Mouse (Mus musculus): ENCODE data around the gene Camsap3. TPM values are rescaled to one million over a fixed set of nuclear protein-coding genes. Genes with fewer than 3 reads are reported as not detected.

Camsap3 gene
- total RNA-seq, 4 experiments from 2014 or later = 29.0 to 34.2 (median 32.6) TPM

DNA sequence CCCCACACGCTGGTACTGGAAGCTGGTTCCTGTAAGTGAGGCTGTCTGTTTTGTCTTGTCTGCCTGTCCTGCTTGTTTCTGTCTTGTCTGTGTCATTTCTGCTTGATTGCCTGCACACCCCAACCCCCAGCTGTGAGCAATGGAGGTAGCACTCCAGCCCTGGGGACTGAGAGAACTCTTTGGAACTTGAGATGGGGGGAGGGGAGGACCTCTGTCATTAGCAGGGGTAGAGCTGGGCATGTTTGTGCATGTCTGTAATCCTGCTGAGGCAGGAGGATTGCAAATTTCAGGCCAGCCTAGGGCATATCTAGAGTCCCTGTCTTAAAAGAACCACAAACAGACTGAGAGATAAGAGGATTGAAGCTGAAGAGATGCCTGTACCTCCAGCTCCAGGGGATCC lies 12.1 kb downstream of the Camsap3 start:
- no peak for DNase-seq (ENCODE audit: low spot score in 2 of 2)

DNA sequence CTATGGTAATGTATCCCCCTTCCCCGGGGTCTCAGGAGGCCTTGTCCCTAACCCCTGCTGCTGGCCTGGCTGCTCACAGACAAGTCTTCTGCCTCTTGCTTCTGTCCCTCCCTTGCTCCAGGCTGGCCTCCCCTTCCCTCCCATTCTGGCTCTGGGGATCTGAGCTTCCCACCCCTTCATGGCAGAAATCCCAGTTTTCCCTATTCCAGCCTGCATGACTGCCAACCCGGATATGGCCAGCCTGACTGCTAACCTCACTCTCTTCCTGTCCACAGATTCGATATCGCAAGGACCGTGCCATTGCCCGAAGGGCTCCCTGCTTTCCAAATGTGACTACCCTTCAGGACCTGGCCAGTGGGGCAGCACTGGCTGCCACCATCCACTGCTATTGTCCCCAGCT lies 13.3 kb downstream of the Camsap3 start:
- DNase-seq (ENCODE audit: low spot score in 2 of 2) = no peak

DNA sequence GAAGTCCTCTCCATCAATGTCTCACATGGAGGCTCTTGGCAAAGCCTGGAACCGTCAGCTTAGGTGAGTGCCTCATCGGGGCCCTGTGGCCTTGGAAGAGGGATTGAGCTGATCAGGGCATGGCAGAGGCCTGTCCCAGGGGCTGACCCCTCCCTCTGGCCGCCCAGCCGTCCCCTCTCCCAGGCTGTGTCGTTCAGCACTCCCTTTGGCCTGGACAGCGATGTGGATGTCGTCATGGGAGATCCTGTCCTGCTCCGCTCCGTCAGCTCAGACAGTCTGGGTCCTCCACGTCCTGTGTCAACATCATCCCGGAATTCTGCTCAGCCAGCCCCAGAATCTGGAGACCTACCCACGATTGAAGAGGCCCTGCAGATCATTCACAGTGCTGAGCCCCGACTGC lies 16.3 kb downstream of the Camsap3 start:
- no peak for DNase-seq (ENCODE audit: low spot score in 2 of 2)

DNA sequence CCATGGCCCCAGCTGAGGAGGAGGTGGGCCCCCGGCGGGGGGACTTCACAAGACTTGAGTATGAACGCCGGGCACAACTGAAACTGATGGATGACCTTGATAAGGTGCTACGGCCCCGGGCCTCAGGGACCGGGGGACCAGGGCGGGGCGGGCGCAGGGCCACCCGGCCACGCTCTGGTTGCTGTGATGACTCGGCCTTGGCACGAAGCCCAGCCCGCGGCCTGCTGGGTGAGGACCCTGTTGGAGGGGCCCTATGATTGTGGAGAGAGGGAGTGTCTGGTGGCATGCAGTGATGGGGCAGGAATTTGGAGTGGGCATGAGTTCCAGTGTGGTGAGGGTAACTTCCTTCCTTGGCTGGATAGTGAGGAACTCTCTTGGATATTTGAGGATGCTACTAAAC lies 19.5 kb downstream of the Camsap3 start:
- no peak for DNase-seq (ENCODE audit: low spot score in 2 of 2)

DNA sequence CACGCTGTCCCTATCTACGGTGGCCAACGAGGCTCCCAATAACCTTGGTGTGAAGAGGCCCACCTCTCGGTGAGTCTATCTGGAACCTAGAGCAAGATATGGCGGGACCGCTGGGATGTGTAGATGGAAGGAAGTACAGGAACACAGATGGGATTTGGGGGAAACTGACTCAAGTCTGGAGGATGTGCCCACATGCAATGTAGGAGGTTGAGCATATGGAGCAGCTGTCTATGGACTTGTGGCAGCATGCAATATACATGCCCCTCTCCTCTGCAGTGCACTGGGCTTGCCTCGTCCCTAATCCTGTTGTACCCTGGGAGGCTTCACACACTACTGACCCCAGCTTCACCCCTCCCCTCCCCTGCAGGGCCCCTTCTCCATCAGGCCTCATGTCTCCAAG lies 20.7 kb downstream of the Camsap3 start:
- DNase-seq (ENCODE audit: low spot score in 2 of 2) = no peak

DNA sequence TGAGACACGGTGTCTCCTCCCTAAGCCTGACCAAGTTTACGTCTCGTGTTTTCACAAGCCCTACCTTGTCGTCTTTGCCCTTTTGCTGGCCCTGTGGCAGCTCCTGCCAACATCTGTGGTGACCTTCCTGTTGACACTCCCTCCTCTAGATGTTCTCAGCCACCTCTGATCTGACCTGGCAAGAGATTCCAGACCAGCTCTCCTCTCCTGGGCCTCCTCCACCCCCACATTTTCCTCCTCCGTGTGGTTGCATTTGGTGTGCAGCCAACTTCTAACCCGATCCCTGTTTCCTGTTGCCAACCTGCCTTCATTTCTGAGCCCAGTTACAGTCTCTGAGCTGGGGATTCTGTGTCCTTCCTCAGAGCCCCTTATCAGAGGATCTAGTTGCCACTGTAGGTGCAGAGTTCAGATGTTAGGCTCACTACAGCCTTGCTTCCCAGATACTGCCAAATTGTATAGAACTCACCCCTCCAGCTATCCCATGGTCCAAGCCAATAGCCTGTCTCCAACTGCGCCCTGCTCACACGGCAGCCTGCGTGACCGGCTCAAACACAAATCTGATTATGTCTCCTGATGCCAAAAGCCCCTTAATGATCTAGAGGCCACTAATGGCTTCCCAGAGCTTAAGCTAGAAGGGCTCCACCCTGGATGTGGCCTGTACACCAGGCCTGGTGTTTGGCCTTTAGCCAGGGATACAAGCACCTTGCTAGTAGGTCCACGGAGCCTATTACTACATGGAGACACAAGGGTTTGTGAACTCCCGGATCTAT lies 22.1 kb downstream of the Camsap3 start:
- no peak for DNase-seq (ENCODE audit: low spot score in 2 of 2)

DNA sequence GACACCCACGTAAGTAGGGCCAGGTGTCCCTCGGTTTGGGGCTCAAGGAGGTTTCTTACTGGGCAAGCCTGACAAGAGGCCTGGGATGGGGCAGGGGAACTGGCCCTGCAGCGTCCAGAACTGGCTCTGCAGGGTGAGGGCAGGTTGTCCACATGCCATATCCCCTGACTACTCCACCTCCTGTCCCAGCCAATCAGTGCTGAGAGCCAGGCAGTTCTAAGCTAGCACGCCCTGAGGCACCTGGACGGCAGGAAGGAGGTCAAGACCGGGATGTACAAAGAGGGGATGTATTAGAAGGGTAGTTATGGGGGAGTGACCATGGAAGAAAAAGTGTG lies 22.7 kb downstream of the Camsap3 start:
- no peak for DNase-seq (ENCODE audit: low spot score in 2 of 2)

DNA sequence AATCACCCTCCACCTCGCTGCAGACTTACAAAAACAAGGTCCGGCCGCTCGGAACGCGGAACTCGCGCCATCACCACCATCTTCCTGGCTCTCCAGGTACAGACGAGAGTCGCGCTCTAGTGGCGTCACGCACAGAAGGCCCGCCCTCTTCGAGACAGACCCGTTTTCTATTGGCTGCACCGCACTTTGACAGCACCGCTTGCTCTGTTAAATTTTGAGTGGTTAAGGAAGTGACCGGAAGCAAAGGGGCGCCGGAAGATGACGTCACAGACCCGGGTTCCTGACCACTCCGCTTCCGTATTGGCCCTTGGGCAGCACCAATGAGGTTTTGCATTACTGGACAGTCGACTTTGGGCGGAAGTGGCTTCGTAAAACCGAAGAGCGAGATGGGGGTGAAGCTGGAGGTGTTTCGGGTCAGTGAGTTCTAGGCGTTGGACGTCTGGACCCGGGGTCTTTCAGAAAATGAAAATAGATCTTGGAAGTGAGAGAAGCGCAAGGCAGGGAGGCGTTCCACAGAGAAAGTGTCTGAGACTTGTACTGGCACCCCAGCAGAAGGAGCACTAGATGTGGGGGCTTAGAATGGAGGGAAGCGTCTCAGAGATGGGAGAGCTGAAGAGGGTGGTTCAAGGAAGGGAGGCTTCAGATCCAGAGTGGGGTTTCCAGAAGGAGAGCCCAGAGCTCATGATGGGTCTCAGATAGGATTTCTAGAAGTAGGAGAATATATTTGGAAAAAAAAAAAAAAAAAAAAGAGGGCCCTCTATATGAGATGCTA lies 34.3 kb downstream of the Camsap3 start, which contains the start of the genes Xab2 and Pet100:
Gene Xab2 (minus strand): TSS at position 118 of the 772 bp plus-strand sequence.
Gene Pet100 (plus strand): TSS at position 350 of the 772 bp plus-strand sequence.
- peak; percentile 99 for DNase-seq (ENCODE audit: low spot score in 2 of 2)

DNA sequence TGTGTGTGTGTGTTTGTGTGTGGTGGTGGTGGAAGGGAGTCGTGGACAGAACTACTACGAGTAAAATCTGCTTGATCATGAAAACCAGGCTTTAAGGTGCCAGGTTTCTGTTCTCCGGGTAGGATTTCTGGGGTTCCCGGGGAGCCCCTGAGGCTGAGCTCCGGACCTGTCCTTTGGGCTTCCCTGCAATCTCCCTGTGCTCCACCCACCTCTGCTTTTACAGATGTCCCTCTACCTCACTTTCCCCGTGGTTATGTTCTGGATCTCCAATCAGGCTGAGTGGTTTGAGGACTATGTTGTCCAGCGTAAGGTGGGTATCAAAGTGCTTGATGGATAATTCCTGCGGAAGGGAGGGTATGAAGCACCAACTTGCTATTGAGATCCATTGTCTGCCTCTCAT lies 35.0 kb downstream of the Camsap3 start:
- DNase-seq (ENCODE audit: low spot score in 2 of 2) = no peak

DNA sequence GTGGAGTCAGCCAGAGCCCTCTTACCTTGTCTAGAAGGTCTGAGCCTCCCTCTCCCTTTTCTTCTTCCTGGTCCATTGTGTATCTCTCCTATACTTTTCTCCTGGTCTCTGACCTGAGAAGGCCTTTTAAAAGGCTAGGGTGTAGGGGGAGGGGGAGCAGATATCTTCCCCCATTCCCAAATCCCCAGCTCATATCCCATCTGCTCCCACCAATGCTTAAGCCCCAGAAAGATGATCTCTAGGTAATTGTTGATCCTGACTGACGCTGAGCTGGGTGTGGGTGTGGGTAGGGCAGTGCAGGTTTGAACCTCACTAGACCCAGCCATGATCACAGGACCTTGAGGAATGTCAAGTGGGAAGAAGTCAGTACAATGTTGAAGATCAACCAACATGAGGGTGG lies 38.4 kb downstream of the Camsap3 start, which contains the start of gene Pcp2:
Gene Pcp2 (minus strand): TSS at position 101 of the 400 bp plus-strand sequence.
- no peak for DNase-seq (ENCODE audit: low spot score in 2 of 2)

DNA sequence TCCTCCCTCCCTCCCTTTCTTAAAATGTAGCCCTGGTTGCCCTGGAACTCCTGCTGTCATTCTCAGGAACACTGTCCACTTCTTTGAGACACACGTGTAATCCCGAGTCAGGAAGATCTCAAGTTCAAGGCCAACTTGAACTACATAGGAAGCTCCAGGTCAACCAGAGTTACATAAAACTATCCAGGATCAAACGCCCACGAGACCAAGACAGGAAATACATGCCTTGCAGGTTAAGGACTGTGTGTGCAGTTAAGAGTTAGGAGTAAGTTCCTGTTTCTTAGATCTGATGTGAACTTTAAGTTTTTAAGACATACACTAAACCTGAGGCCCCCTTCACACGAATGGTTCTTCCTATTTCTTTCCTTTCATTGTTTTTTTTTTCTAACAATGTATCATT lies 39.9 kb downstream of the Camsap3 start:
- DNase-seq (ENCODE audit: low spot score in 2 of 2) = no peak

DNA sequence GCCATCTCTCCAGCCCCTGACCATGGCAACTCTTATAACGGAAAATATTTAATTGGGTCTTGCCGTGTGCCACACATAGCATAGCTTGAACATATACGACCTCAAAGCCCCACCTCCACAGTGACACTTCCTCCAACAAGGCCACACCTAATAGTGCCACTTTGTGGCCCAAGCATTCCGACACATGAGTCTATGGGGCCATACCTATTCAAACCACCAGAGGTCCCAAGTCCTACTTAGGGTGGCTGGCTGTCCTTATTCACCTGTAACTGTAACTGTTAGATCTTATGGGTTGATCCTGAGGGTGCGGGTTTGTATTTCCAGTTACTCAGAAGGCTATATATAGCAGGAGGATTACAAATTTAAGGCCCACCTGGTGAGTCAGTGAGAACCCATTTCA lies 40.9 kb downstream of the Camsap3 start:
- DNase-seq (ENCODE audit: low spot score in 2 of 2) = no peak

DNA sequence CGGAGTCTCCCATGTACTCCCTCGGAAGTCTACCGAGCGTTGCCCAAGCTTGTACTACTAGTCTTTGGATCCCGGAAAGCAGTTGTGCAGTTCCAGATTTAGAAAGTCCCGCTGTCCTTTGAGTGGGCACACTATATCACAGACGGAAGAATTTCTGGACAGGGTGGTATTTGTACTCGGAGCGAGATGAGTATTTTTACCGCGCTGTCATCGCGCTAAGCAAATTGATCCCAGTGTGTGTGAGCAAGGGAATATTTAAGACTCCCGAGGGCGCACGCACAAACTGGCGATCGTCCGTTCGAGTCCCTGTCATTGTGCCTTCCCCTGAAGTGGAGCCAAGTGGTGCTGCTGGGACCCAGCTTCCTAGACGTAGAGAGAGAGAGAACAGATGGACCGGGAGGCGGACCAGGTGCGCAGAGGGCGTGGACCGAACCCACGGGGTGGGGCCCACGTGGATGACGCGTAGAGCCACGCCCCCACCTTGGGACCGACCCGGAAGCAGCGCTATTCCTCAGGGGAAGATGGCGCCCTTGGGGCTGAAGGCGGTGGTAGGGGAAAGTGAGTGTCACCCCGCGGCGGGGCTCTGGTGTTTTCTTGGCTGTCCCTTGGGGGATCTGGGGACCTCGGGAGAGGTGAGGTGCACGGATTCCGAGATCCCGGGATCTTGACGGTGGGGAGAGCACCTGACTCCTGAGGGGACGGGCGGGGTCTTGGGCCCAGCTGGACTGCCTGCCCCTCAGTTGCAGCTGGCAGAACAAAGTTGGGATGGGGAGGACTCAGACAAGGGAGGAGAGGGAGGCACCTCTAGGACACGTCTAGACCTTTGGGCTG lies 43.8 kb downstream of the Camsap3 start, which contains the start of gene Stxbp2:
Gene Stxbp2 (plus strand): TSS at position 309 of the 831 bp plus-strand sequence.
- DNase-seq (ENCODE audit: low spot score in 2 of 2) = peak; percentile 47 to 73

DNA sequence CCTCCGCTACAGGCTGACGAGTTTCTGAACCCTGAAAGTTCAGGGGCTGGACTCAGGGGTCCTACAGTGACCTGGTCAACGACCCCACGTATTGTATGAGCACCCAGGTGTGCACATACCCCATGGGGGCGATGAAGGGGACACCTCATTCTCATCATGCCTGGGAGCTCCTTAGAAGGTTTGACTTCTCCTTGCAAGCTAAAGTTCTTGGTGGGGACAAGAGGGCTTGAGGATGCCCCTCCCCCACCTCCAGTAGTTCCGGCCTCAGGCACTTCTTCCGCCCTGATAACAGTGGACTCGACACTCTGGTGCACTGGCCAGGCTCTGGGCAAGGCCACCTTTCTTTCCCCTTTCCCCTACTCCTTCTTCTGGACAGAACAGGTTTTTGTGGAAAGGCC lies 44.4 kb downstream of the Camsap3 start:
- no peak for DNase-seq (ENCODE audit: low spot score in 2 of 2)

DNA sequence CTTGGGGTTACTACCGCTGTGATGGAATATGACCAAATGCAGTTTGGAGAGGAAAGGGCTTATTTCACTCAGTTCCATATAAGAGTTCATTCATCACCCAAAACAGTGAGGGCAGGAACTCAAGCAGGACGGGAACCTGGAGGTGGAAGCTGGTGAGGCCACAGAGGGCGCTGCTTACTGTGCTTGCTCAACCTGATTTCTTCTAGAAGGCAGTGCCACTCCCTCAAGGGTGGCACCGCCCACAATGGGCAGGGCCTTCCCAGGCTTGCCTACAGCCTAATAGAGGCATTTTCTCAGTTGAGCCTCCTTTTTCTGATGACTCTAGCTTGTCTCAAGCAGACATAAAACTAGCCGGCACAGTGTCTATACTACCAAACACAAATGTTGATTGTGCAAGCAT lies 58.7 kb downstream of the Camsap3 start:
- DNase-seq (ENCODE audit: low spot score in 2 of 2) = no peak

DNA sequence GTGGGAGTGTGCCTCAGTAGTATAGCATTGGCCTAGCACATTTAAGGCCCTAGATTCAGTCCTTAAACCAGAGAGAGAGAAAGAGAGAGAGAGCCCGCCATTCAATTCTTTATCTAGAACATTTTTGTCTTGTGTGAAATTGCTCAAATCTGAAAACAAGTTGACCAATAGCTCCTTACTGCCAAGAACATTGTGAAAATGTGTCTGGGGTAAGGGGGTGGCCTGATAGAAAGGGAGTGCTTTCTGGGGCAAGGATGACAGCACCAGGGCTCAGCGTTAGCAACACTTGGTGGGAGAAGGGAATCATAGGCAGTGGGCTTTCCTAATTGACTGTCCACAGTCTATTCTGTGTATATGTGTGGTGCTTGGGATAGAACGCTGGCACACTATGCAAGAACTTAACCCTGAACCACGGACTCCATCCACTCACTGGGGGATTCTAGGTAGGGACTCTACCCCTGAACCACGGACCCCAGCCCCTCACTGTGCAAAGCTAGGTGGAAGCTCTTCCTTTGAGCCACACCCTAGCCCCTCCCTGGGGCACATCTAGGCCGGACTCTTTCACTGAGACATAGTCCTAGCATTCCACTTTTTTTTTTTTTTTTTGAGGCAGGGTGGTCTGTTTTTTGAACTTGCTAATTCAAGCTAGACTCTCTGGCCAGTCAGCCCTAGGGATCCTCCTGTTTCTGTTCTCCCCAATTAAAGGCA lies 59.9 kb downstream of the Camsap3 start:
- no peak for DNase-seq (ENCODE audit: low spot score in 2 of 2)

DNA sequence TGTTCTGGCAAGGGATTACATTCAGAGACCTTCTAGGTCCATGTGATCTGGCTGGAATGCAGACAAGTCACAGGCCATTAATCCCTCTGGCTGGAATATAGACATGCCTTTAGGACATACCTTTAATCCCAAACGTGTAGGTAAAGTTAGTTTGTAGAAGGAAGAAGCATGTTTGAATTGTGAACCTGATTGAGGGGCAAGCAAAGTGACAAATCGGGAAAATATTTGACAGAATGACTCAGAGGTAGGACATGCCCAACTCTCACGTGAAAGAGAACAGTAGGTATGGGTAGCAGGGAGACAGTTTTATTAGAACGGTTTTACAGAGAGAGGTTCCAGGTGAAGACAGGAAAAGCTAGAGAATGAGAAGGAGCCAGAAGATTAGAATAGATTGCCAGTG lies 60.5 kb downstream of the Camsap3 start:
- no peak for DNase-seq (ENCODE audit: low spot score in 2 of 2)

DNA sequence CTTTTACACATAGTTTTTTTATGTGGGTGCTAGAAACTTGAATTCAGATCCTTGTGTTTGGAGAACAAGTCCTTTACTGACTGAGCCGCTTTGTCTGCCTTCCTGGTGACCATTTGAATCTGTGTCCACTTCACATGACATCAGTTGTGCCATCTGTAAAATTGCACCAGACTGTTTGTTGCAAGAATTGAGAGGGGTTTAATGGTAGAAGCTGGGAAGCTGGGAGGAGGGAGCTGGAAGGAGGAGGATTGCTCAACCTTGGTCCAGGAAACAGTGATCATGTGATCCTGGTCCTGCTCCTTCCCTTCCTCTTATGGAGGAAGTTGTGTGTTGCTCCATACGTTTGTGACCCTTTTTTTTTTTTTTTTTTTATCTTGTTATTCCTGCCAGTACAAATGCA lies 61.2 kb downstream of the Camsap3 start:
- DNase-seq (ENCODE audit: low spot score in 2 of 2) = no peak

DNA sequence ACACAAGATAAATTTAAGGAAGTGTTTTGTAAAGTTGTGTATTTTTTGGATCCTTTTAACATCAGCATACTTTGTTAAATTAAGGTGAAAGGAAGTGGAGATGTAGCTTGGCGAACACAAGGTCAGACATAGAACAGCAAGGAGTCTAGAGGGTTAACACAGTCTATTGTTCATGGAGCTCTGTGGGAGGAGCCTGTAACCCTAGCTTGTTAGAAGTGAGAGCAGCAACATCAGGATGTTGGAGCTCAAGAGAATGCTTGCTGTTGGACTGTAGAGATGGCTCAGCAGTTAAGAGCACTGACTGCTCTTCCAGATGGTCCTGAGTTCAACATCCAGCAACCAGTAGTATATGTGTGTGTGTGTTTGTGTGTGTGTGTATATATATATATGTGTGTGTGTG lies 61.9 kb downstream of the Camsap3 start:
- no peak for DNase-seq (ENCODE audit: low spot score in 2 of 2)

DNA sequence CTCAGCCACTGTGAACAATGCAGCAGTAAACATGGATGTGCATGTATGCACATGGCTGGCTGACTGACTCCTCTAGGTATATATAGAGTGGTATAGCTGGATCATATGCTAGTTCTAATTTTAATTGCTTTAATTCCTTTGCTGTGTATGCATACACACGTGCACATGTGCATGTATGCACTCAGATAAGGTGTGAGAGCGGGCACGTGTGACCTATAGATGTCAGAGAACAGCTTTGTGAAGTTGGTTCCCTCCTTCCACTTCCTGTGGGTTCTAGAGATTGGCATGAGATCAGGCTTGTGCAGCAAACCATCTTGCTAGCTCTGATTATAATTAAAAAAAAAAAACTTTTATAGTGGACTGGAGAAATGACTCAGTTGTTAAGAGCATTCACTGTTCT lies 65.8 kb downstream of the Camsap3 start:
- no peak for DNase-seq (ENCODE audit: low spot score in 2 of 2)
